In the genomic region with DNA sequence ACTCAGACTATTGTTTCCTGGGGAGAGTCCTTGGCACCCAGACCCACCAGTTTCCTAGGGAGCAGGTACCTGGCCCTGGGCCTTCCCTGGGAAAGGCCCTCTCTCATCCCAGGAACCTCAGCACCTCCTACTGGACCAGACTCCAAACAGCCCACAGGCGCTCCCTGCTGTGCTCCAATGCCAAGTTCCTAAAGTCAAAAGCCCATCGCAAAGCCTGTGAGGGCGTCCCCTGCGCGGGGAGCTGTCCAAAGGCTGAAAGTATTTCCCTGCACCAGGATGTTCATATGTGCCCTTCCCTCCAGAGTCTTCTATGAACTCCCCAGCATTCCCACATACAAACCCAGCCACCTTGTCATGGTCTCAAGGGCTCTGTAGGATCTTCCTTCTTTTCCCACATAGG, we compare ENCODE assay signal across 8 mouse cellular contexts. TPM values are rescaled to one million over a fixed set of nuclear protein-coding genes. Genes with fewer than 3 reads are reported as not detected.
DNase-seq lines count a peak whose midpoint lies in the region; ATAC-seq and TF ChIP-seq lines count a peak whose summit lies in the region.

No protein-coding gene starts in this region.

- peak; percentile 50 for TF ChIP-seq CTCF in stomach, postnatal 0 days (IDR thresholded peaks at IDR 0.05; ENCODE audit: low read depth)

- H3K27ac ChIP-seq in limb, embryonic 13.5 days = no peak overlapping the region
- H3K27ac ChIP-seq in stomach, postnatal 0 days (replicated peaks) = no peak overlapping the region

- no peaks in the 10 kb centered on the region for H3K4me1 ChIP-seq in limb, embryonic 13.5 days
- no peaks in the 10 kb centered on the region for H3K4me1 ChIP-seq in stomach, postnatal 0 days (replicated peaks; ENCODE audit: control insufficient read depth, insufficient read depth)

- 0% methylated on average over 5 of the region's 5 CpGs for WGBS in limb, embryonic 13.5 days
- 2% methylated on average over 5 of the region's 5 CpGs for WGBS in stomach, postnatal 0 days

- H3K4me2 ChIP-seq in limb, embryonic 13.5 days (replicated peaks) = no peak overlapping the region
- no peak overlapping the region for H3K4me2 ChIP-seq in stomach, postnatal 0 days (replicated peaks; ENCODE audit: low read depth)

- H3K9ac ChIP-seq in limb, embryonic 13.5 days = no peak overlapping the region
- H3K9ac ChIP-seq in stomach, postnatal 0 days (ENCODE audit: low read length) = no peak overlapping the region

- H3K27me3 ChIP-seq in limb, embryonic 13.5 days = peaks cover 10% of the 10 kb centered on the region; the same call in 1 of the 2 replicates
- no peaks in the 10 kb centered on the region for H3K27me3 ChIP-seq in stomach, postnatal 0 days (ENCODE audit: control insufficient read depth, insufficient read depth, low read length)

- DNase-seq in spleen, postnatal 4 days (ENCODE audit: low spot score in 2 of 2) = peak; percentile 53 to 78
- no peak for DNase-seq in spleen, adult 12 weeks (ENCODE audit: low spot score)
- DNase-seq in embryo, embryonic 11.5 days (ENCODE audit: low read depth, low spot score) = peak; percentile 64
- peak; percentile 74 for DNase-seq in stomach, postnatal 0 days (ENCODE audit: low spot score)
- DNase-seq in spleen, postnatal 36 days (ENCODE audit: low spot score in 2 of 2) = no peak
- DNase-seq in right cerebral cortex, adult 18-20 months = no peak
- no peak for DNase-seq in frontal cortex, postnatal 25 days (ENCODE audit: low spot score in 2 of 2)

- H3K36me3 ChIP-seq in limb, embryonic 13.5 days = no peaks in the 10 kb centered on the region
- H3K36me3 ChIP-seq in stomach, postnatal 0 days (ENCODE audit: control insufficient read depth, insufficient read depth, low read length) = no peaks in the 10 kb centered on the region

- ATAC-seq in limb, embryonic 13.5 days (ENCODE audit: low FRiP score, low read depth) = peak; percentile 36
- peak; percentile 45; the same call in 1 of the 2 replicates for ATAC-seq in stomach, postnatal 0 days (ENCODE audit: low FRiP score, low TSS enrichment)

- H3K9me3 ChIP-seq in limb, embryonic 13.5 days = no peaks in the 10 kb centered on the region
- no peaks in the 10 kb centered on the region for H3K9me3 ChIP-seq in stomach, postnatal 0 days (ENCODE audit: control insufficient read depth, low read length)

- no peak overlapping the region for H3K4me3 ChIP-seq in limb, embryonic 13.5 days
- no peak overlapping the region for H3K4me3 ChIP-seq in stomach, postnatal 0 days (ENCODE audit: low read depth, low read length)

- TF ChIP-seq EP300 in stomach, postnatal 0 days (optimal IDR thresholded peaks at IDR 0.05) = no peak

RNA-seq across cellular contexts. Expression of gene Pou2f2, which starts 37.8 kb away (rescaled TPM):
- 2.0 and 2.2 TPM in 2 replicates for polyA plus RNA-seq in limb, embryonic 13.5 days (2015; fragmentation: Nextera tagmentation; extraction: Ambion mirVana)
- 0.52 and 0.67 TPM in 2 replicates for polyA plus RNA-seq in stomach, postnatal 0 days (2015; fragmentation: Nextera tagmentation; extraction: Ambion mirVana)

Comparison
In these comparisons a context has a peak if more than half of its experiments do, and no peak if none do; other contexts are left out.
1. DNase-seq: peak in spleen, postnatal 4 days (2 of 2), embryo, embryonic 11.5 days (single experiment) and stomach, postnatal 0 days (single experiment); none in spleen, adult 12 weeks (single experiment), spleen, postnatal 36 days (0 of 2), right cerebral cortex, adult 18-20 months (single experiment) and frontal cortex, postnatal 25 days (0 of 2).